Mouse (Mus musculus) C2C12 (cell line): Measurements from ENCODE around the gene Aox3.

Source experiments
- CEBPB ChIP-seq: IDR thresholded peaks from one replicate; pipeline ENCODE4 v1.6.1; 2011; ENCODE audit warnings: low read depth, mild to moderate bottlenecking, control low read depth, moderate library complexity
- CTCF ChIP-seq: IDR thresholded peaks from one replicate; pipeline ENCODE4 v1.5.1; 2011; ENCODE audit not compliant: control insufficient read depth, insufficient read depth, insufficient read length
- MAX ChIP-seq: IDR thresholded peaks from one replicate; pipeline ENCODE4 v1.6.1; 2011; ENCODE audit warnings: mild to moderate bottlenecking, control low read depth
- MYOD1 ChIP-seq: IDR thresholded peaks from one replicate; pipeline ENCODE4 v1.6.1; 2011; ENCODE audit warnings: low read depth; ENCODE audit not compliant: control insufficient read depth, insufficient read length
- MYOG ChIP-seq: IDR thresholded peaks from one replicate; pipeline ENCODE4 v1.6.1; 2011; ENCODE audit not compliant: control insufficient read depth, insufficient read length; ENCODE audit errors: extremely low read depth
- USF1 ChIP-seq: IDR thresholded peaks from one replicate; pipeline ENCODE4 v1.6.1; 2011; ENCODE audit warnings: low read depth, mild to moderate bottlenecking, control low read depth, moderate library complexity

DNA sequence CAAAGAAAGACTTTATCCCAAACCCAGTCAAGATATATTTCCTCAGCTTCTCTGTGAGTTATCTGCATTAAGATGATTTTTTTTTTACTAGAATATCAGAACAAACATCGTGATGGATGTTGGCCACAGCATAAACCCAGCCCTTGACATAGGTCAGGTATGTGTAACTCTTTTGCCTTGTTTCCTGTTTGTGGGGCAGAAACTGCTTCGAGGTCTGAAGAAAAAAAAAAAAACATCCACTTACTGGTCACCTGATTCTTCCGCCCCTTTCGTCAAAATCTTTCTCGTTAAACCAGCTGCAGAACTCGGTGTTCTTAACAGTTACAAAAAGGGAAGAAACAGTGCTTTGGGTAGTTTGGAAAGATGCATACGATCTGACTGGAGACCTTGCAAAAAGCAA is 10.4 kb upstream of the Aox3 start:
- TF ChIP-seq MYOD1 (no peak), MAX (no peak), CTCF (no peak), USF1 (no peak), CEBPB (no peak), MYOG (no peak)
